Mouse (Mus musculus) liver, postnatal 0 days (tissue): ENCODE measurements around the gene Atxn7l1. TPM values are rescaled to one million over a fixed set of nuclear protein-coding genes. Genes with fewer than 3 reads are reported as not detected.
A peak's percentile ranks its signal among the peaks of the same experiment; 100 is the strongest.

Source experiments
- ATAC-seq: fragments of 200-750 bp; cut with Nextera tagmentation; 2 replicates; pipeline ENCODE4 v1.8.0; 2017; ENCODE audit warnings: mild to moderate bottlenecking, moderate library complexity
- DNase-seq: peaks from one replicate; pipeline ENCODE4 v3.0.0-alpha.2; 2016
- H3K27ac ChIP-seq: fragments of 300-500 bp; sonication (generic); 2 replicates; pipeline ENCODE4 v1.5.1; 2014; ENCODE audit warnings: antibody characterized with exemption, moderate library complexity, mild to moderate bottlenecking, low read depth
- H3K27me3 ChIP-seq: fragments of 300-500 bp; sonication (generic); 2 replicates; pipeline ENCODE4 v1.6.1; 2014; ENCODE audit warnings: low read length, control low read depth, mixed read lengths; ENCODE audit not compliant: insufficient read depth
- H3K36me3 ChIP-seq: fragments of 300-500 bp; sonication (generic); replicated peaks from 2 replicates; pipeline ENCODE4 v1.6.1; 2014; ENCODE audit warnings: mild to moderate bottlenecking, control low read depth, low read length, moderate library complexity, mixed read lengths; ENCODE audit not compliant: insufficient read depth
- H3K4me1 ChIP-seq: fragments of 300-500 bp; sonication (generic); 2 replicates; pipeline ENCODE4 v1.6.1; 2014; ENCODE audit warnings: antibody characterized with exemption, mild to moderate bottlenecking, control low read depth; ENCODE audit not compliant: insufficient read depth
- H3K4me2 ChIP-seq: fragments of 300-500 bp; sonication (generic); 2 replicates; pipeline ENCODE4 v1.6.1; 2014; ENCODE audit warnings: low read depth, mild to moderate bottlenecking, low read length, moderate library complexity, mixed read lengths
- H3K4me3 ChIP-seq: fragments of 300-500 bp; sonication (generic); 2 replicates; pipeline ENCODE4 v1.5.1; 2014; ENCODE audit warnings: low read depth, low read length
- H3K9ac ChIP-seq: fragments of 300-500 bp; sonication (generic); replicated peaks from 2 replicates; pipeline ENCODE4 v1.6.1; 2014; ENCODE audit warnings: mild to moderate bottlenecking, moderate library complexity
- H3K9me3 ChIP-seq: fragments of 300-500 bp; sonication (generic); 2 replicates; pipeline ENCODE4 v1.6.1; 2016; ENCODE audit warnings: mild to moderate bottlenecking, control low read depth, low read length, mixed read lengths
- CTCF ChIP-seq: sonication (generic); IDR thresholded peaks from 2 replicates; pipeline ENCODE4 v1.5.1; 2016; ENCODE audit warnings: antibody characterized with exemption, low read depth
- EP300 ChIP-seq: IDR thresholded peaks from 2 replicates; pipeline ENCODE4 v1.6.1; 2016; ENCODE audit warnings: antibody characterized with exemption, low read depth, mild to moderate bottlenecking
- WGBS: fragments of 180-500 bp; shearing (Covaris S2); extraction: QIAGEN DNeasy Blood & Tissue Kit; methylation state at CpG from one replicate; pipeline ENCODE4 v1.1.7; 2014; ENCODE audit not compliant: insufficient replicate concordance; 5-methylcytosine and 5-hydroxymethylcytosine counted together
- polyA plus RNA-seq: library from polyadenylated mRNA; unstranded; fragments of >200 nt; fragmentation: Nextera tagmentation; extraction: Ambion mirVana; gene quantifications from 2 replicates; pipeline ENCODE4 v1.2.1, GENCODE M21; 2015

The Atxn7l1 gene
- polyA plus RNA-seq, 1 experiment from 2014 or later, result 8.5 TPM

DNA sequence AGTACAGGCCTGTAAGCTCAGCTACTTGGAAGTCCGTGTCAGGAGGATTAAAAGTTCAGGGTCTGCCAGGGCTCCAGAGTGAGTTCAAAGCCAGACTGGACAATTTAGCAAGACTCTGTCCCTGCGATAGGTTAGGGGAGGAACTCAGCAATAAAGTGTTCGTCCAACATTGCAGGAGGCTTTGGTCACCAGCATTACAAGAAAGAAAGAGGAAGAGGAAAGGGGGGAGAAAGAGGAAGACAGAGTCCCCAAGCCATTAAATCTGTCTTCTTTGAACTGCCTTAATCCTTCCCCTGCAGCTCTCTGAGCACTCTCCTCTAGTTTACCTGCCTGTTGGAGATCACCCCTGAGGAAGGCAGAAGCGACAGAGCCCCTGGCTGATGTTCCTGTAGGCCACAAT, 184.6 kb downstream of the Atxn7l1 start:
- ATAC-seq (no peak), DNase-seq (no peak)
- no peak overlapping the region for H3K9ac ChIP-seq
- no peak overlapping the region for H3K27ac ChIP-seq
- peaks cover 65% of the 10 kb centered on the region for H3K36me3 ChIP-seq
- TF ChIP-seq EP300 (no peak), CTCF (no peak)
- H3K4me2 ChIP-seq, result no peak overlapping the region
- H3K27me3 ChIP-seq, result no peaks in the 10 kb centered on the region
- 45% methylated on average over 4 of the region's 4 CpGs for WGBS
- H3K4me3 ChIP-seq, result no peak overlapping the region
- H3K9me3 ChIP-seq, result no peaks in the 10 kb centered on the region
- H3K4me1 ChIP-seq, result peaks cover 23% of the 10 kb centered on the region

DNA sequence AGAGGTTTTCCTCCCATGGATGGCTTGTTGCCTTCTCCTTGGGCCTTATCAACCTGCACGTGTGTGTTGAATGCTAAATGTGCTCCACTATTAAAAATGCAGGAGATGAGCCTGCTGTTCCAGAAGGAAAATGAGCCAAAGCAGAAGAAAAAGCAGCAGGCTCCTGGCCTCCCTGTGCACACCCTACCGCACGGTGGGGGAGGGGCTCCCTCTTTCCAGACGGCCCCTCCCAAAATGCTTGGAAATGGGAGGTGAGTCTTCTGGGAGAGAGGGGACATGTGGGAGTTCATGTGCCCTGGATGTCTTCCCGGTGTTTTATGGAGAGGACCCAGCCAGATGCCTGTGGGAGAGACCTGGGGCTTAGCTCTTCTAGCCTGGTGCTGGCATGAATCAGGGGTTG, 185.3 kb downstream of the Atxn7l1 start:
- no peak overlapping the region for H3K9ac ChIP-seq
- no peaks in the 10 kb centered on the region for H3K27me3 ChIP-seq
- DNase-seq (no peak), ATAC-seq (no peak)
- H3K4me3 ChIP-seq, result no peak overlapping the region
- no peak overlapping the region for H3K4me2 ChIP-seq
- H3K27ac ChIP-seq, result no peak overlapping the region
- TF ChIP-seq EP300 (no peak), CTCF (no peak)
- peaks cover 62% of the 10 kb centered on the region for H3K36me3 ChIP-seq
- 82% methylated on average over 5 of the region's 5 CpGs for WGBS
- no peaks in the 10 kb centered on the region for H3K9me3 ChIP-seq
- peaks cover 23% of the 10 kb centered on the region for H3K4me1 ChIP-seq

DNA sequence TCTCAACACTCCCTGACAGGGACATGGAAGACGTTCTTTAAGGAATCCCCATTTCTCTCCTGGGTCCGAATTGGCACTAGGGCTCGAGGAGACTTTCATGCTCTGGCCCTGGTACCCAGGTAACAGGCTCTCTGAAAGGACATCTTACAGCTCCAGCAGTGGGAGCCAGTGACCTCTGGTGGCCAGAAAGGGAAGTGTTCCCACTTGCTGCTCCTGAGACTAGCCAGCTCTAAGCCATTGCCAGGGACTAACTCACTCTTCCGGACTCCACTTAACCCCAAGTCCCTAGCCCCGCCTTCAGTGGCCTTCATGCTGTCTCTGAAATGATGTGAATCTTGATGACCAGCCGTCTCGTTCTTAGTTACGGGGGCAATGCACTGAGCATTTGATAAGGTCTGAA, 186.4 kb downstream of the Atxn7l1 start:
- TF ChIP-seq EP300 (no peak), CTCF (peak; percentile 99)
- no peaks in the 10 kb centered on the region for H3K27me3 ChIP-seq
- H3K4me1 ChIP-seq, result peaks cover 23% of the 10 kb centered on the region
- DNase-seq (peak; percentile 88), ATAC-seq (peak; percentile 64)
- H3K9ac ChIP-seq, result no peak overlapping the region
- H3K4me2 ChIP-seq, result no peak overlapping the region
- no peaks in the 10 kb centered on the region for H3K9me3 ChIP-seq
- H3K27ac ChIP-seq, result peak overlapping the region; percentile 30; the same call in 1 of the 2 replicates
- 30% methylated on average over 8 of the region's 8 CpGs for WGBS
- no peak overlapping the region for H3K4me3 ChIP-seq
- peaks cover 66% of the 10 kb centered on the region for H3K36me3 ChIP-seq

DNA sequence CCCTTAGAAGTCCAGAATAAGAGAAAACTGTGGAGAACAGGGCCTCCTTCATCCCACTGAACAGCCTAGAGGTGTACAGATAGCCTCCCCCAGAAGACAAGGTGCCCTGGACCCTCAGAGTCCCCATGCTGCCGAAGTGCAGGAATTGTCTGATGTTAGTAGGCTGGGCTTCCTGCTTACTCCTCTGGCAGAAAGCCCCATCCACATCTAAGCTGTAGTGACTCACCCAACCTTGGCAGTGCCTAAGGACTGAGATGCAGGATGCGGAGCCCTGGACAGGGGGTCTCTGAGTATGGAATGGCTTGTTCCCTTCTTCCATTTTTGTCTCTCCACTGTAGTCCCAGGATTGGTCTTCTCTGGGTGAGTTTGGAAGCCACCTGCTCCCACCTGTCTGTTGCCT, 187.0 kb downstream of the Atxn7l1 start:
- H3K4me3 ChIP-seq, result no peak overlapping the region
- peaks cover 23% of the 10 kb centered on the region for H3K4me1 ChIP-seq
- no peaks in the 10 kb centered on the region for H3K9me3 ChIP-seq
- TF ChIP-seq EP300 (no peak), CTCF (no peak)
- WGBS, result 80% methylated on average over 2 of the region's 2 CpGs
- peak overlapping the region; percentile 30; the same call in 1 of the 2 replicates for H3K4me2 ChIP-seq
- DNase-seq (no peak), ATAC-seq (0 out of 2 replicates have a peak, but pooled peaks have one; percentile 14)
- no peak overlapping the region for H3K9ac ChIP-seq
- peaks cover 65% of the 10 kb centered on the region for H3K36me3 ChIP-seq
- no peaks in the 10 kb centered on the region for H3K27me3 ChIP-seq
- peak overlapping the region; percentile 30; the same call in 1 of the 2 replicates for H3K27ac ChIP-seq

DNA sequence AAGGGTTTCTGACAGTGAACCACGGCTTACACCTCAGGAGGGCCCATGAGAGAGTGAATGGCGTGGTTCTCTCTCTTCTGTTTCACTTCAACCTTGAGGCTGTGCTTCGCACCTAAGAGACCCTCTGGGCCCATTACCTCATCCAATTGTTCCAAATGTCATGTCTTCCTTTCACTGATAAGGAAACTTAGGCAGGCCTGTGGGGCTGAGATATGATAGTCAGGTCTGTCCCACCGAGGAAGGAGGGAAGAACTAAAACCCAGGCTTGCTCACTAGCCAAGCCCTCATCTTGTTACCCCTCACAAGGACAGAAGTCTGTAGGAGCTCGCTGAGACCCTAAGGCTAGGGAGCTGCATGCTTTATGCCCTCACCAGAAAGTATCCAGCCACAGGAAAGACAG, 187.5 kb downstream of the Atxn7l1 start:
- 48% methylated on average over 5 of the region's 5 CpGs for WGBS
- Histone ChIP-seq H3K9ac (no peak overlapping the region; the same call in 1 of the 2 replicates), H3K27ac (peak overlapping the region; percentile 30; the same call in 1 of the 2 replicates), H3K4me2 (peak overlapping the region; percentile 30; the same call in 1 of the 2 replicates), H3K36me3 (peaks cover 64% of the 10 kb centered on the region), H3K4me3 (no peak overlapping the region), H3K27me3 (no peaks in the 10 kb centered on the region), H3K9me3 (no peaks in the 10 kb centered on the region), H3K4me1 (peaks cover 23% of the 10 kb centered on the region)
- TF ChIP-seq CTCF (no peak), EP300 (peak; percentile 88)
- ATAC-seq, result peak; percentile 71
- DNase-seq, result no peak

DNA sequence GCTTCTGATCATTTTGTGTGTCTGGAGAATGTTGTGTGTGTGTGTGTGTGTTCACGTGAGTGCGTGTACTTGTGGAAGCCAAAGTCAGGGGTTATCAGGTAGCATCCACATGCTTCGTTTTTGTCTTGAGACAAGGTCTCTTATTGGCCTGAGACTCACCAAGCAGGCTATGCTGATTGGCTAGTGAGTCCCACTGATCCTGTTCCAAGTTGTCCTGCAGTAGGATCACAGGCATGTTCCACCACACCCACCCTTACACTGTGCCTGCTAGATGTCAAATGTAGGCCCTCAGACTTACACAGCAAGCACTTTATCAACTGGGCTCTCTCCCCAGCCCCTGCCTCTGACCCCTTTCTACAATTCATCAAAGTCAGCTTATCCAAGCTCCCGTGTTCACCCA, 187.9 kb downstream of the Atxn7l1 start:
- TF ChIP-seq EP300, result no peak
- TF ChIP-seq CTCF, result no peak
- Histone ChIP-seq H3K27me3 (no peaks in the 10 kb centered on the region), H3K4me3 (no peak overlapping the region), H3K36me3 (peaks cover 62% of the 10 kb centered on the region), H3K27ac (no peak overlapping the region; the same call in 1 of the 2 replicates), H3K4me2 (peak overlapping the region; percentile 30; the same call in 1 of the 2 replicates), H3K9me3 (no peaks in the 10 kb centered on the region), H3K4me1 (peaks cover 23% of the 10 kb centered on the region), H3K9ac (no peak overlapping the region; the same call in 1 of the 2 replicates)
- ATAC-seq (peak; percentile 69), DNase-seq (no peak)
- WGBS, result 40% methylated on average over 4 of the region's 4 CpGs
